8 mouse cellular contexts compared by ENCODE assay signal in genomic region chr1:152090018-152090553, GRCm38 (mm10). TPM values are rescaled to one million over a fixed set of nuclear protein-coding genes. Genes with fewer than 3 reads are reported as not detected.
DNase-seq lines count a peak whose midpoint lies in the region; ATAC-seq and TF ChIP-seq lines count a peak whose summit lies in the region.

1700025G04Rik (minus strand) TSS chr1:152090125.

- peak within 1 kb of the TSS; percentile 84 for H3K4me2 ChIP-seq in forebrain, embryonic 11.5 days (ENCODE audit: low read depth, low read length, severe bottlenecking)
- peak within 1 kb of the TSS; percentile 93 for H3K4me2 ChIP-seq in heart, embryonic 15.5 days
- peak within 1 kb of the TSS; percentile 60 for H3K4me2 ChIP-seq in liver, embryonic 14.5 days (ENCODE audit: low read depth)
- peak within 1 kb of the TSS; percentile 93 for H3K4me2 ChIP-seq in stomach, embryonic 15.5 days

- peak within 1 kb of the TSS; percentile 86 for H3K4me3 ChIP-seq in forebrain, embryonic 11.5 days (ENCODE audit: low read depth, low read length)
- peak within 1 kb of the TSS; percentile 69 for H3K4me3 ChIP-seq in heart, embryonic 15.5 days
- H3K4me3 ChIP-seq in liver, embryonic 14.5 days (ENCODE audit: insufficient read depth in 1 of 2, low read depth in 2 of 2, low read length in 2 of 2): peak within 1 kb of the TSS; percentile 59
- peak within 1 kb of the TSS; percentile 88 for H3K4me3 ChIP-seq in stomach, embryonic 15.5 days (replicated peaks)

- peak; percentile 91 for ATAC-seq in forebrain, embryonic 11.5 days (replicated peaks; ENCODE audit: low FRiP score)
- peak; percentile 88 for ATAC-seq in heart, embryonic 15.5 days (replicated peaks; ENCODE audit: insufficient number of reproducible peaks, insufficient read depth, low FRiP score, low read depth)
- peak; percentile 77 for ATAC-seq in liver, embryonic 14.5 days (ENCODE audit: insufficient read depth)
- ATAC-seq in stomach, embryonic 15.5 days (ENCODE audit: insufficient read depth, low FRiP score, low read depth): peak; percentile 89

- H3K27ac ChIP-seq in forebrain, embryonic 11.5 days (ENCODE audit: low read depth, low read length): peak within 1 kb of the TSS; percentile 85
- peak within 1 kb of the TSS; percentile 92 for H3K27ac ChIP-seq in heart, embryonic 15.5 days
- no peak within 1 kb of the TSS for H3K27ac ChIP-seq in liver, embryonic 14.5 days
- peak within 1 kb of the TSS; percentile 93 for H3K27ac ChIP-seq in stomach, embryonic 15.5 days

- peaks cover 12% of the 10 kb centered on the region for H3K4me1 ChIP-seq in forebrain, embryonic 11.5 days (replicated peaks; ENCODE audit: control insufficient read depth, insufficient read depth, low read length)
- peaks cover 41% of the 10 kb centered on the region for H3K4me1 ChIP-seq in heart, embryonic 15.5 days (replicated peaks)
- peaks cover 0 to 4% of the 10 kb centered on the region in 2 experiments; a peak in 2 of 4 replicates for H3K4me1 ChIP-seq in liver, embryonic 14.5 days (replicated peaks; ENCODE audit: control insufficient read depth in 2 of 2, insufficient read depth in 2 of 2, low read length in 1 of 2)
- peaks cover 39% of the 10 kb centered on the region for H3K4me1 ChIP-seq in stomach, embryonic 15.5 days

- no peak for TF ChIP-seq EP300 in liver, embryonic 14.5 days (IDR thresholded peaks at IDR 0.05; ENCODE audit: low read depth)

- H3K27me3 ChIP-seq in forebrain, embryonic 11.5 days (ENCODE audit: control insufficient read depth, insufficient read depth, low read length): no peaks in the 10 kb centered on the region
- no peaks in the 10 kb centered on the region for H3K27me3 ChIP-seq in heart, embryonic 15.5 days
- H3K27me3 ChIP-seq in liver, embryonic 14.5 days (ENCODE audit: control insufficient read depth, insufficient read depth, low read length): peaks cover 33% of the 10 kb centered on the region
- H3K27me3 ChIP-seq in stomach, embryonic 15.5 days (replicated peaks): no peaks in the 10 kb centered on the region

- WGBS in forebrain, embryonic 11.5 days: under 1% methylated on average over 47 of the region's 66 CpGs
- WGBS in heart, embryonic 15.5 days: under 1% methylated on average over 52 of the region's 66 CpGs
- WGBS in liver, embryonic 14.5 days (ENCODE audit: insufficient replicate concordance): under 1% methylated on average over 41 of the region's 66 CpGs
- WGBS in stomach, embryonic 15.5 days: under 1% methylated on average over 51 of the region's 66 CpGs

- peak within 1 kb of the TSS; percentile 91 for H3K9ac ChIP-seq in forebrain, embryonic 11.5 days (ENCODE audit: low read length)
- H3K9ac ChIP-seq in heart, embryonic 15.5 days: peak within 1 kb of the TSS; percentile 86
- H3K9ac ChIP-seq in liver, embryonic 14.5 days (replicated peaks): 0 out of 2 replicates have a peak within 1 kb of the TSS, but pooled peaks have one; percentile 7
- H3K9ac ChIP-seq in stomach, embryonic 15.5 days: peak within 1 kb of the TSS; percentile 94

- no peak for TF ChIP-seq CTCF in brain, embryonic 14.5 days (IDR thresholded peaks at IDR 0.05; ENCODE audit: borderline replicate concordance, extremely low read depth, insufficient read depth, insufficient read length)
- TF ChIP-seq CTCF in liver, embryonic 14.5 days (IDR thresholded peaks at IDR 0.05; ENCODE audit: low read depth): no peak

- H3K9me3 ChIP-seq in forebrain, embryonic 11.5 days (ENCODE audit: control insufficient read depth, low read length): no peaks in the 10 kb centered on the region
- no peaks in the 10 kb centered on the region for H3K9me3 ChIP-seq in heart, embryonic 15.5 days (replicated peaks)
- H3K9me3 ChIP-seq in liver, embryonic 14.5 days (ENCODE audit: control insufficient read depth, low read length): no peaks in the 10 kb centered on the region
- no peaks in the 10 kb centered on the region for H3K9me3 ChIP-seq in stomach, embryonic 15.5 days

- TF ChIP-seq POLR2A in brain, embryonic 14.5 days (IDR thresholded peaks at IDR 0.05; ENCODE audit: borderline replicate concordance, extremely low read depth, insufficient read depth, insufficient read length, poor library complexity, severe bottlenecking): peak; percentile 65

- H3K36me3 ChIP-seq in forebrain, embryonic 11.5 days (ENCODE audit: control insufficient read depth, insufficient read depth, low read length): no peaks in the 10 kb centered on the region
- H3K36me3 ChIP-seq in heart, embryonic 15.5 days: no peaks in the 10 kb centered on the region
- H3K36me3 ChIP-seq in liver, embryonic 14.5 days (replicated peaks; ENCODE audit: control insufficient read depth, insufficient read depth, low read depth): no peaks in the 10 kb centered on the region
- H3K36me3 ChIP-seq in stomach, embryonic 15.5 days: no peaks in the 10 kb centered on the region

- DNase-seq in CD4-positive, CD25-positive, alpha-beta regulatory T cell, adult 2 months (ENCODE audit: low read depth, low spot score): peak; percentile 88
- DNase-seq in brain, embryonic 14.5 days (ENCODE audit: low read depth): peak; percentile 96
- DNase-seq in forebrain, embryonic 11.5 days (ENCODE audit: low spot score): peak; percentile 92
- DNase-seq in kidney, postnatal 14 days: peak; percentile 93
- peak in 2 of 3 experiments; percentile 9 to 22 for DNase-seq in liver, embryonic 14.5 days (ENCODE audit: low read depth in 3 of 3, low spot score in 3 of 3)
- peak; percentile 84 for DNase-seq in neural tube, embryonic 10.5 days (ENCODE audit: extremely low spot score, low spot score)

RNA-seq across cellular contexts. Expression of gene 1700025G04Rik, which starts in this region (rescaled TPM):
- polyA plus RNA-seq in brain, embryonic 14.5 days (2012; rRNA removed): 20.4 and 26.3 TPM in 2 replicates
- 25.6 and 28.7 TPM in 2 replicates for polyA plus RNA-seq in forebrain, embryonic 11.5 days (2014; fragmentation: Nextera tagmentation; extraction: Ambion mirVana)
- polyA plus RNA-seq in heart, embryonic 15.5 days (2015; fragmentation: Nextera tagmentation; extraction: Ambion mirVana): 26.7 and 32.4 TPM in 2 replicates
- 0.52 and 1.2 TPM in 2 replicates for polyA plus RNA-seq in liver, embryonic 14.5 days (2012; rRNA removed)
- polyA plus RNA-seq in liver, embryonic 14.5 days (2014; fragmentation: Nextera tagmentation; extraction: Ambion mirVana): 1.4 and 2.1 TPM in 2 replicates
- polyA plus RNA-seq in stomach, embryonic 15.5 days (2015; fragmentation: Nextera tagmentation; extraction: Ambion mirVana): 32.3 and 35.2 TPM in 2 replicates

Comparison
In these comparisons a context has a peak if more than half of its experiments do, and no peak if none do; other contexts are left out.
1. DNase-seq: peak in every context shown above with its lines; median percentile 96 in brain, embryonic 14.5 days; 93 in kidney, postnatal 14 days; 92 in forebrain, embryonic 11.5 days; 88 in CD4-positive, CD25-positive, alpha-beta regulatory T cell, adult 2 months; 84 in neural tube, embryonic 10.5 days; 16 in liver, embryonic 14.5 days.
2. H3K9ac ChIP-seq: peak in every context shown above with its lines; median percentile 94 in stomach, embryonic 15.5 days; 91 in forebrain, embryonic 11.5 days; 86 in heart, embryonic 15.5 days; 7 in liver, embryonic 14.5 days.